Mouse (Mus musculus) inflammation-experienced regulatory T-cells, adult 6 months (primary cell): ENCODE measurements around the gene Adam15. TPM values are rescaled to one million over a fixed set of nuclear protein-coding genes. Genes with fewer than 3 reads are reported as not detected.

Experiments
- ATAC-seq: one replicate; pipeline ENCODE4 v1.8.0; 2017
- polyA plus RNA-seq, 3 experiments: library from polyadenylated mRNA; unstranded; fragments of 100-300 nt; shearing (Covaris generic); gene quantifications; one replicate each; pipeline ENCODE4 v1.2.1; 2017

Adam15 gene
- polyA plus RNA-seq, 3 experiments from 2014 or later = 6.8 to 11.1 (median 10.8) TPM

DNA sequence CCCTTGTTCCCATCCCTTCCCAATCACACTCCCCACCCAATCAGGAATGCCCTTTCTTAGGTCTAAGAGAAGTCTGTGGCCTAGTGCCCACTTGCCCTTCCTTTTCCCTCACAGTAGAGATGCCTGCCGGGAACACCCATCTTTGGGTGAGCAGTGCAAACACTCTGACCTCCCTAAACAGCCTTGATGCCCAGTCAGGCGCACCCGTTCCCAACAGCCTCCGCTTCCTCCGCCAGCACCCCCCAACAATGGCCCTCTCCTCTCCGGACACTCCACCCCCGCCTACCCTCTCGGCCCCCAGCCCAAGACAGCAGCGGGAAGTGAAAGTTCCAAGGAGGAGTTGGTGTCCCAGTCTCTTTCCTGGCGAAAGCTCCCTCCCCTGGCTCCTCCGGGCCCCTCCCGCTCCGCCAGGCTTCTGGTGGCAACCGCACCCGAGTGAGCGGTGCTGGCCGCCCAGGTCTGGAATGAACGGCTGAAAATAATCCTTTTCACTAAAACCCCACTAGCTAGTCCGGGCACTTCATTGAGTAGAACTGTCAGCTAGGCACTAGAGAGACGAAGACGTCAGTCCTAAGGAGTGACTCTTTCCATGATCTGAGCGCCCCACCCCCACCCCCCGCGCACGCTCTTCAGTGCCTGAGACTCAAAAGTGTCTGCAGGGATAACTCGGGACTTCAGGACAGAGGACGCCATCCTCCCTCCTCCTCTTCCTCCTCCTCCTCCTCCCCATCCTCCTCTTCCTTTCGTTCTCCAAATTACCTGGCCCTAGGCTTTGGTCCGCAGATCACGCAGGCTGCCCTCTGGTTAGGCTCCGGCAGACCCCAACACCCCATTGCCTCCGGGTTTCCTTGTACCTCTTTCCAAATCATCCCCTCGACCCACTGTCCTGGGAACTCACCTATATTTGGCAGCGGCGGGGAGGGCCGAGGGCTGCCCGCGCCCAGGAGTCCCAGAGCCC lies 606 bp downstream of the Adam15 start:
- peak; percentile 20 for ATAC-seq

DNA sequence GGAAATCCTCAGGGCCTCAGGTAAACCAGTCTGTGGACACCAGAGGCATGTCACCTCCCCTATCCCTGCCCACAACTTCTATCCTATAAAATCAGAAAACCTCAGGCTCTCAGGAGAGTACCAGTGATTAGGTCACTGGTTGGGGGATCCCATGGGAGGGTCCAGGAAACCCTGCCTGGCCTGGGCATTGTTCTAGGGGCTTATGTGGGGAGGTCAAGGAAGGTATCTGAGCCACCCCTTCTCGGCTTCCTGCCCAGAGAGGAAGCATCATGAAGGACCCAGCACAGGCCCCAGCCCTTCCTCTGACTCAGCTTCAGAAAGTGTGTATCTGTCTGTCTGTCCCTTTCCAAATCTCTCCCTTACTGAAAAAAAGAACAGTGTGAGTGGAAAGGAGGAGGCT lies 1.9 kb downstream of the Adam15 start:
- ATAC-seq = no peak

DNA sequence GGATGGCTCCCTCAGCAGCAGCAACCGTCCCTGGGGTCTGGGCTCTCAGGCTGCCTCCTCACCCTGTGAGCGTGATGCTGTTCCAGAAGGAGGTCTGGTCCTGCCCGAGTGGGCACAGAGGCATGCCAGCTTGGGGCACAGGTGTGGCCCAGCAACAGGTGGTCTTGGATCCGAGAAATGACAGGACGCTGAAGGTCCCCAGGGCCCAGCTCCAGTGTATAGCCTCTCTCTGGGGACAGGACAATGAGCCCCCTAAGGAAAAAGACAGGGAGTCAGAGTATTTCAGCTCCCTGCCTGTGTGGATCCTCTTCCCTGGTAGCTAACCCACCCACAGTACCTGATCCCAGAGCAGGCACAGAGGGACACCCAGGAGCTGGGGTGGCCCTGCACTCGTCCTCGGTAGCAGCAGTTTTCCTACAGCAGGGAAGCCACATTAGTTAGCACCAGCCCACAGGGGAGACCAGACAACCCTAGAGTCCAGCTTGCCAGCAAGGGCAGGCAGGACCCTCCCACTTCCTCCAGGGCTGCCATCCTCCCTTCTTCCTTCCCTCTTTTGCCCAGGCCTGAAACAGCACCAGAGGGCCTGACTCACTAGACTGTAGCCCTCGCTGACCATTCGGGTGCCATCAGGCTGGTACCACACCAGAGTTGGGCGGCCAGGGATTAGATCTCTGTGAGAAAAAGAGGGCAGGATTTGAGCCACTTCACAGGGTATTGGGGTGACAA lies 2.8 kb downstream of the Adam15 start:
- no peak for ATAC-seq

DNA sequence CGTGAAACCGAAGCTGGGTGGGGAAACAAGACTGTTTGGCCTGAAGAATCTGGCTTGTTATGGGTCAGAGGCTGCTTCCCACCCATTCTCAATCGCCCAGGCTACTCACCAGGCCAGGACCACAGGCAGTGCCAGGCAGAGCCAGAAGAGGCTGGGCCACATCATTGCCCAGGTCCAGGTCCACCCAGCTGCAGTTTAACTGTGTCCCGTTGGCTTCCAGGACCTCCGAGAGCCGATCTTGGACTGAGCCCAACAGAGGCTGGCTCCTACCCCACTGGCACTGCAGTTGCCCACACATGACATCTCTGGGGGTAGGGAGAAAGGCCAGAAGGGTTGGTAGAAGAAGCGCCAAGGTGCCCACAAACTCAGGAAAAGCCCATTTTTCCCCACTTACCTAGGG lies 6.5 kb downstream of the Adam15 start:
- ATAC-seq = no peak

DNA sequence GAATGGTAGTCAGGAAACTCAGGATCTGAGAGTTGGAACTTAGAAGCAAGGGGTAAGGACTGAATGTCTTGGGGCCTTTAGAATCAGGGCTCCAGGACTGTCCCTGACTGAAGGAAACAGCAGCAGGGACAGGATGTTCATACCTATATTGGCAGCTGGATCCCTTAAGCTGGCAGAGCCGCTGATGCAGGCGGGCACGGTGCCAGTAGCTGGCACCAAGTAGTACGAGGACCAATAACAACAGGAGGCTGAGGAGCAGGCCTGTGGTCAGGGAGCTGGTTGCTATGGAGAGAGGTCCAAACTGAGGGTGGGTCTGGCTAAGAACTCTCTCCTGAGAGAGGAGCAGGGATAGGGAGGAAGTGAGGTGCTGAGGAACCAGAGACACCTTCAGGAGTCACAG lies 8.0 kb downstream of the Adam15 start:
- ATAC-seq = no peak

DNA sequence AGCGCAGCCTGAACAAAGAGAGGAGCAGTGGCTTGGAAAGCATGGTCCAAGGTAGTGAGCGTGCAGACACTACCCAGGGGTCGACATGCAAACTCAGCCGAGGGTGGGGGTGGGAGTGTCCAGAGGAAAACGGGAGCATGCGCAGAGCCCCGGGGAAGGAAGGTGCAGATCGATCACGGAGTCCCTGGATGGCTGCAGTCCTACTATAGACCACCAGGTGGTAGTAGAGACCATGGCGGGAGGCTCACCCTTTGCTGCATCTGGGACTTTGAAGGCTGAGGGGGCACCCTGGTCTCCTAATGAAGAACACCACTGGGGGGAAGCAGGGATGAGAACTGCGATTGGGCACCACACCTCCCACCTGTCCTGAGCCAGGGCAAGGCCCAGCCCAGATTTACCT lies 9.3 kb downstream of the Adam15 start:
- peak; percentile 73 for ATAC-seq

DNA sequence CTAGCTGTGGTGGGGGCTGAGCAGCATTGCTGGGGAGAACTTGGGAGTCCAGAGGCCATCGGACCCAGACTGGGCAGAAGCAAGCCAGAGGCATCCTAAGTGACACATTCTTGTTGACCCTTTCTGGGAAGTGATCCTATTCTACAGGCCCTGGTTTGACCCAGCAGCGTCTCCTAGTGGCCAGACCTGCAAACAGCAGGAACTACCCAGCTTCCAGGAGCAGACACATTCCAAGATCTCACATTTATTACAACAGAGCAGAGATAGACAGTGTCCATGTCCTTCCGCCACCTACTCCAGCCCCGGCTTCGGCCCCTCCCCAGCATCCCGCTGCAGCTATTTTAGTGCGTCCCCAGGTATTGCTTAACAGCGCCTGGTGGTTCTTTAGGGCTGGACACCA lies 10.4 kb downstream of the Adam15 start:
- ATAC-seq = no peak

DNA sequence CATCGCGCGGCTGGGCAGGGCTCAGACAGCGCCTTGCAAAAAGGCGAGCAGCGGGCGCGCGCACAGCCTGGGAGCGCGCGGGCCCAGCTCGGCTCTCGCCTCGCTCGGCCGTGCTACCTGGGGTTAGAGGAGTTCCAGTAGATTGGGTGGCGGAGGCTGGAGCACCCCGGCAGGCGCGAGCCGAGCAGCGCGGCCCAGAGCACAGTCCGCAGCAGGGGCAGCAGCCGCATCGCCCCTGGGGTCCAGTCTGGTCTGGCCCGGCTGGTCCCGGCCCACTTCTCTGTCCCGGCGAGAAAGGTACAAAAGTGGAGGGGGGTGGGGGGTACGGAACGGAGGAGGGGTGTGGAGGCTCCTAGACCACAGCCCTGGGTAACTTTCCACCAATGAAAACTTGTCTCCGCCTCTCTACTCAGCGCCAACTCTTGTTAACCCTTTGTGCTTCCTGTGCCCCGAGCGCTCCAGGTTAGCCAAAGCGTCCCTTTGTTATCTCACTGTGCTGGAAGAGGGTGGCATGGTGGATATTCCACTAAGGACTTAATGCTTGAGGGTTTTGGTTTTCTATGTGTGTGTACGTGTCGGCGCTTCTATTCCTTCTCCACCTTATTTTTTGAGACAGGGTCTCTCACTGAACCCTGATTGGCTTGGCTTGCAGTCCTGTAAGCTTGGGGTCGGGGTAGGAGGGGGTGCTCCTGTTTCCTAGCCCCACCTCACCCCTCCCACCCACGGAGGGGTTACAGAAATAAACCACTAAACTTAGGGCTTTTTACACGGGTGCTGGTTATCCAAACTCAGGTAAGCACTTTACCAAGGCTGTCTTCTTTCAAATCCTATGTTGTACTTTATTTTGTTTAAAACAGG lies 11.8 kb downstream of the Adam15 start, which contains the start of gene Efna4:
Gene Efna4, minus strand, starts transcription at position 308 of the 858 bp plus-strand sequence.
- peak; percentile 62 for ATAC-seq

DNA sequence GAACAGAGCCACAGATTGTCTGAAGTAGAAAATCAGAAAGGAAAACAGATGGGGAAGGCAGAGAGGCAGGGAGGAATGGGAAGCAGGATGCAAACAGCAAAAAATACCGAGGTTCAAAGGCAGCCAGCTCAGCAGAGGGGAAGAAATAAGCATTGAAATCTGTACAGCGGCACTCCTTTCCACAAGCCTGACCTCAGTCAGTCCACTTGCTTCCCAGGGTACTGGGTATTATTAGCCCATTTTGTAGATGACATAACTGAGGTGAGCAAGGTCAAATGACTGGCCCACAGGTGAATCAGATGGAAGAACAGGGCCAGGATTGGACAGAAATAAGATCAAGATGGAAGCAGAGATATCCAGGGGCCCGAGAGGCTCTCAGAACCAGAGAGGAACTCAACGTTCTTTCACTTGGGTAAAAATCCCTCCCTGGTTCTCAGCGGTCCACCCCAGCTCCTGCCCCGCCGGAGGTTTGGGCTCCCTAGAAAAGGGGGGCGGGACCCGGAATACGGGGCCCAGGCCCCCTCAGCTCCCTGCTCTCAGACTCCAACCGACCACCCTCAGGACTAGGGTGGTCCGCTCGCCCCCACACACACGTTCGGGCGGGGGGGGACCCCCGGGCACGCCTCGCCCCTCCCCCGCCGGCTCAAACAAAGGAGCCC lies 12.6 kb downstream of the Adam15 start:
- no peak for ATAC-seq

DNA sequence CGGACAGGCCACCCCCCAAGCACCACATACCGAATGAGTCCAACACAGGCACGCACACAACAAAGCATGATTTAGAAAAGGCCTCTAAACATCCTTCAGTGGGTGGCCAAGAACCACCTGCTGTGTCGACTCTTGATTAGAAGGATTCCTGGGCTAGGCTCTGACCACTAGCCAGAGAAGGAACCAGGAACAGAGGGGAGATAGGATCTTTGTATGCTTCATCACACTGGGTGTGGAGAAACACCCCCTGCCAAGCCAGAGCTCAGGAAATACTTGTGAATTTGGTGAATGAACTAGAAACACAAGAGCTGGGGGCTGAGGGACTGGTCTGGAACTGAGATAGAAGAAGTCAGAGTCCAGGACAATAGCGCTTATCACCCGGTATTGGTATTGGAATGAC lies 13.3 kb downstream of the Adam15 start:
- ATAC-seq = no peak

DNA sequence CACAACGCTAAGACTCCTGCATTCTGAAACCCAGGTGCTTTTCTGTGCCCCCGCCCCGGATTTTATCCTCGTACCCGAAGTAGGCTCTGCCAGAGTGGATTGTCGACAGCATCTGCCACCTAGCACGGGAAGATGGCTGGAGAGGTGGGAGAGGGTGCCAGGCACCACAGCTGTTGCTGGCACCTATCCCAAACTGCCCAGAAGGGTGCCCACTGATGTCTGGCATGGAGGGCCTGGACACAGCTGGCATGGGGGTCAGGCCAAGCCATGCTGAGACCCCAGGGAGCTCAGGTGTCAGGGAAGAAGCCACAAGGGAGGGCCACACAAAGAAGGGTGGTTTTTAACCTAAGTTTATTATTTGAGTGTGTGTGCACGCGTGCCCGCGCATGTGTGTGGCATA lies 16.7 kb downstream of the Adam15 start:
- no peak for ATAC-seq

DNA sequence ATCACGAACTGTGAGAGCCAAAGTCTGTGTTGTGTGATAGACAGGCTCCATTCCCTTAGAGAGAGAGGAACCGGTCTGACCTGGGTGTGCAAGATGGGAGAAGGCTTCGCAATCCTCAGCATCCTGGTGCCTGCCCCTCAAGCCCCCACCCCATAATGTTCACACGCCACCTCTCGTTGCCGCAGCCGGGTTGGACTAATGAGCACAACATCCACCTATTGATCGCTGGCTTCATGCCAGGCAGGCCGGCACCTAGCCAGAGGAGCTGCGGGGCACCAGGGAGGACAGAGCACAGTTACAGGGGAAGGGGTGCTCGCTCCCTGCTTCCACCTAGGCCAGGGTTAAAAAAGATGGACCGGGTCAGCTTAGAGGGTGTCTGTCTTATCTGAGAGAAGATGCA lies 17.3 kb downstream of the Adam15 start:
- no peak for ATAC-seq

DNA sequence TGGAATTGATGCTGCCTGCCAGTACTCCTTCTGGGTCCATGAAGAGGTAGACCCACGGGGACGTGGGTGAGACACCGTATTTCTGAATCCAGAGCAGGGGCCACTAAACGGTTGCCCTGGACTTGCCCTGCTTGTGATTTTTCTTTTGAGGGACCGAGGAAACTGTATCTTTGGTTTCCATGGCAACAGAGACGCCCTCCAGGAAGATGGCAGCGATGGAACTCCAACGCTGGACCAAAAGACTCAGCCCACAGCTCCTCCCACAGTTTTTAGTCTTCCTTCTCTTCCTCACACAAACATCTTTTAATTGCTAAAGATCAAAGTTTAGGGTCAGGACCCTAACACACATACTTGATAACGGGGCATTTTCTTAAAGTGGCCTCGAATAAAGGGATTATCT lies 17.8 kb downstream of the Adam15 start:
- ATAC-seq = no peak

DNA sequence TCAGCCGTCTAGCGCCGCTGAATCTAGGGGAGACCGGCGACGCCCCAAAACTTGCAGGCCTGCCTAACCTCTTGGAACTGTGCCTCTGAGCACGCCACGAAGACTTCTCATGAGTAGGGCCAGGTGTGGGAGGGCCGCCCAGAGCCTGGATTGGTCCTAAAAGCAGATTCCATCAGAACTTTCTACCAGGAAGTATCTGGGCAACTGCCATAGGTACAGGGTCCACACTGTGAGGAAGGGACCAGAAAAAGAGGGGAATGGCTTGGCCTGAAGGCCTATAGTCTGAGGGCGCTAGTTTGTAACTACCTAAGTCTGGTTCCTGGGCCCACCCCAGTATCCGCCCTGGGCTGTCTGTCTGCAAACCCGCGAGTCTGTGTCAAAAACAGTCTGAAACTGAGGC lies 18.2 kb downstream of the Adam15 start:
- no peak for ATAC-seq

DNA sequence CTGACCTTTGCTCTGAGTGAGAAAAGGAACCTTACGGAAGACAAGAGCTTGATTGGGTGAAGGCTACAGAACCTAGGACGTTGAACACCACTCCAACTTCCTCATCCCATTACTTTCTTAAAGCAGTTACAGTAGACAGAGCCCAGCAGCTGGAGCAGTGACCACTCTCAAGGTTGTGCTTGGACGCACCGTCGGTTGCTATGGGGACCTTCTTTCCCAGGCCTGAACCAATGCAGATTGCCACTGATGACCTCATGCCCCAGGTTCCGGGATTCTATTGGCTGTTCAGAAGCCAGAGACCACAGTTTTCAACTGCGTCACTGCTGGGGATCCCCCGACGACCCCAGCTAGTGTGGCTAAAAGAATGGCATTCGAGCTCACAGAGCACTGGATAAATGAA lies 18.8 kb downstream of the Adam15 start:
- no peak for ATAC-seq

DNA sequence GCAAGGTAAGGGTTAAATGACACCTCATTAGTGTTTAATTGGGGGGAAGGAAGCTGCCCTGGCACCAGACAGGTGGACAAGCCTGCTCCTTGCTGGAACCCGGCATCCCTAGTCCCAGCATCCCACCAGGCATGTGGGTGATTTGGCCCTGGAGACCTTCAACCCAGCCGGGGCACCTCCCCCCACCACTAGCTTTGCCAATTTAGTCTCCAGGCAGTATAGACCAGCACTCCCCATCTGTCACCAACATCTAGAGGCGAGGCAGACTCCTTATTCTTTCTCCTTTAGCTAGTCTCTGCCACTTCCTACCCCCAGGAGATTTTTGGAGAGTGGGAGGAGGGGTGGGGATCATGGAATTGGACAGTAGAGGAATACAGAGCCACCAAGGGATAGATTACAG lies 19.4 kb downstream of the Adam15 start:
- ATAC-seq = no peak

DNA sequence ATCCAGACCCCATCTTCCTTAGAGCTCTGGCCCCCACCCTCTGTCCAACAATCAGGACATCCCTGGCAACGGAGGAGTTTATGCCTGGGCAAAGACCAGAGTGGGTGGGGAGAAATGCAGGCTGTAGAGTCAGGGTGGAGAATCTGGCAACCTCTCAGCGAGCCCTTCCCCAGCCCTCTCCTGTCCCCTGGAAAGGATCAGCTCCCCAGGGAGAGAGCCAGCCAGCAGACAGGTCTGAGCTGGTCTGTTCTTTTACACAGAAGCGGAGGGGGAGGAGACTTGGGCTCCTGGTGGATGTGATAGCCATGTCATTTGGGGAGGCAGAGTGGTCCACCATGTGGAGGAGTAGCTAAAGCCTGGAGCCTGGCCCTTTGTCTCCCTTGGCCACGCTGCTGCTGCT lies 21.2 kb downstream of the Adam15 start:
- no peak for ATAC-seq

DNA sequence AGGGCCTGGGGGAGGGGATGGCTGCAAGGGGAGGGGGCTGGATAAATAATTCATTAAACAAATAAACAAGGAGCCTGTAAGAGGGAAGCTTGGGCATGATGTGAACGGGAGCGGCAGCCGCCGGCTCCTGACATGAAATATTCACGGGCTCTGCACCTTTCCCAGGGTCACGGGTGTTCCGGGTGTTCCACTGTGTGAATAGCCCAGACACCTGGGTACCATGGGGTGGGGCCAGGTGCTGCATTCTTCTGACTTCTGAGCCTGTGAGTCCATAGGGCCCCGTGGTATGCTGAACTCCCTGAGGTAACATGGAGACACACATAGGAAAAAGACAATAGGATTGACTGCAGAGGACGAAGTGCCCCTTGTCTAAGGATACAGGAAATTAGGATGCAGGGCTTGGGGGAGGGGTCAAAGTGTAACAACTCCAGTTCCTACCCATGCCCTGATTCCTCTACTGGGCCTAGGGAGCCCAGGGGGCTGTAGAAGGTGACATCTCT lies 22.4 kb downstream of the Adam15 start:
- no peak for ATAC-seq

DNA sequence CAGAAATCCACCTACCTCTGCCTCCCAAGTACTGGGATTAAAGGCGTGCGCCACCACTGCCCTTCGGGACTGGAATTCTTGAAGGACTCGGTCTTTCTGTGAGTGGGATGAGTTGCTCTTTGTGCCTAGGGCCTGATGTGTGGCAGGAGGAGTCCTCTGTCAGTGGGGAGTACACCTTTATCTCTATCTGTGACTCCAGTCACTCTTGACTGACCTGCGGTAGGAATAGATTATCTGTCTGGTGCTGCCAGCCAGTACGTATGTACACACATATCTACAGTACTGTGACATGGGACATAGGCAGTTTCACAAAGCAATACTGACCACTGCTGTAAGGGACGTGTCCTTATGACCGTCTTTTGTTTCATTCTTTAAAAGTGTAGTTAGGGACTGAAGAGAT lies 23.9 kb downstream of the Adam15 start:
- no peak for ATAC-seq

DNA sequence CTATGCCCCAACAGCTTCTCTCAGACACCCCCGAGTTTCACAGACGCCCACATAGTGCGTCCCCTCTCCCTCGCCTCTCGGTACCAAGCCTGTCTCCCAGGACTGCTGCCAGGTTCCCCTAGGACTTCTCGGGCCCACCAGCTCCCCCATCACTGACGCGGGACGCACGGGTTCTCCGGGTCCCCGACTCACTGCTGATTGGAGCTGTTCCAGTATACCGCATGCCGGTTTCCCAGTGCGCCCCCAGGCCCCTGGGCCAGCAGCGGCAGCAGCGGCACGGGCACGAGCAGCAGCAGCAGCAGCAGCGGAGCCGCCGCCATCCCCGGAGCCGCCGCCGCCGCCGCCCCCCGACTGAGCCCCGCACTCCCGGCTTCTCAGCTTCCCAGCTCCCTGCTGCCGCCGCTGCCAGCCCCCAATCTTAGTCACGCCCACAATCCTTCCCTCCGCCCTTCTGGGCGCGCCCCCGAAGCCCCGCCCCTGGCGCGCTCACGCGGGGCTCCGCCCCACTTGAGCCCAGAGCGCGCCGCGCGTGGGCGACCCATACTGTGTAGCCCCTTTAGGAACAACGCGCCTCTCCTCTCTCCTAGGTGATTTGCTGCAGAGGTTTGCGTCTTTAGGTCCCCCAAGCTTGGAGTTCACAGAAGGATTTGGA lies 27.2 kb downstream of the Adam15 start, which contains the start of gene Efna3:
Gene Efna3, minus strand, starts transcription at position 452 of the 652 bp plus-strand sequence.
- ATAC-seq = no peak

DNA sequence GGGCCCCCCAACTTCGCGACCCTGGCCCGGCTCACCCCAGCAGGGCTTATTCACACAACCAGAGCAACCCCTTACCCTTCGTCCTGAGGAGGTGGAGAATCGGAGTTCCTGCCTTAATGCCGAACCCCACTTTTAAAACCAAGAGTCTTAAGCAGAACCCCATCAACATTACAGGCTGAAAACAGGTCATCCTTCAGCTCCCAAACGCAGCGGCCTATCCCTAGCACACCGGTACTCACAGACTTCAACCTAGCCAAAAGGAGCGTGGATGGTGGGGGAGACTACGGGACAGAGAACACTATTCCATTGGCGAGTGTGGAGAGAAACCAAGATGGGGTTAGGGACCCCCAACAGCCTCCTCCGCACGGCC lies 27.7 kb downstream of the Adam15 start:
- ATAC-seq = peak; percentile 15
